Mouse (Mus musculus): ENCODE data around the gene Lrrc10b. TPM values are rescaled to one million over a fixed set of nuclear protein-coding genes. Genes with fewer than 3 reads are reported as not detected.

Gene Lrrc10b
- polyA plus RNA-seq, 1 experiment from 2014 or later = not detected

DNA sequence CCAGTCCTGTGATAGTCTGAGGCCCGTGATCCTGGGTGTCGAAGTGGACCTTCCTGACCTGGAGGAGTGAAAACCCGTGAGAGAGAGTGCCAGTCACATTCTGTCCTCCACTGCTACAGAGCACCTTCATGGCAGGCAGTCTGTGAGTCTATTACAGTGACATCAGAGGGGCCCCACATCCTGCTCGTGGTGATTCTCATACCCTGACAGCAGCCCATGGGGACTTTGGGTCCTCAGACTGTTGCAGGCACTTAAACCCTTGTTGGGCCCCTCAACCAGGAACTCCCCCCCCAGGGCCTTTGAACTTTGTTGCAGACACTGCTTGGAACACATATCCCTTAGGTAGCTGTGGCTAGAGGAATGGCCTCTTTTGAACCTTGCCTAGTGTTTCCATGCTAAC, 22.3 kb upstream of the Lrrc10b start:
- Histone ChIP-seq H3K4me1 (replicated peaks; ENCODE audit: control insufficient read depth, insufficient read depth, low read length) (no peaks in the 10 kb centered on the region), H3K9ac (ENCODE audit: low read depth, low read length) (no peak overlapping the region), H3K4me2 (no peak overlapping the region), H3K4me3 (ENCODE audit: low read depth, low read length) (no peak overlapping the region), H3K36me3 (ENCODE audit: control insufficient read depth, insufficient read depth, low read length) (no peaks in the 10 kb centered on the region), H3K27me3 (replicated peaks; ENCODE audit: control insufficient read depth, insufficient read depth, low read length) (peaks cover 3% of the 10 kb centered on the region), H3K9me3 (ENCODE audit: control insufficient read depth, low read length) (no peaks in the 10 kb centered on the region), H3K27ac (ENCODE audit: low read depth, low read length) (no peak overlapping the region)
- 47% methylated on average over 4 of the region's 4 CpGs for WGBS
- ATAC-seq (replicated peaks; ENCODE audit: low FRiP score) = no peak
- no peak for DNase-seq (ENCODE audit: low spot score)

DNA sequence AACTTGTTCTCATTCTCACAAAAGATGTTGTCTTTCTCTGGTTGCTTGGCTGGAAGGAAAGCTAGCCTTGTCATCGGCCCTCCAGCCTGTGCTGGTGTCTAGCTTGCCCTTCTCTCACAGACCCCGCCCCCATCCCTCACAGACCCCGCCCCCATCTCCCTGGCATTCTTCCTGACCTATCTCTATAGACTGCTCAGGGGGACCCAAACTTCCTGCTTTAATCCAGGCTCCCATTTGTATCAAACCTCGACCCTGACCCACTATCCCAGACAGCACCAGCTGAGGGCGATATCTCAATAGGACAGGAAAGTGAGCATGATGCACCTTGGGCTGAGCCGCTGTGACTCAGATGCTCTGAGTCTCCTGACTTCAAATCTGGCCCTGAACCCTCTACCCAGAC, 16.5 kb upstream of the Lrrc10b start:
- no peak overlapping the region for H3K9ac ChIP-seq (ENCODE audit: low read depth, low read length)
- H3K4me2 ChIP-seq = no peak overlapping the region
- 16% methylated on average over 6 of the region's 6 CpGs for WGBS
- no peak overlapping the region for H3K27ac ChIP-seq (ENCODE audit: low read depth, low read length)
- no peak for DNase-seq (ENCODE audit: low spot score)
- no peak overlapping the region for H3K4me3 ChIP-seq (ENCODE audit: low read depth, low read length)
- H3K36me3 ChIP-seq (ENCODE audit: control insufficient read depth, insufficient read depth, low read length) = no peaks in the 10 kb centered on the region
- no peaks in the 10 kb centered on the region for H3K4me1 ChIP-seq (replicated peaks; ENCODE audit: control insufficient read depth, insufficient read depth, low read length)
- no peaks in the 10 kb centered on the region for H3K9me3 ChIP-seq (ENCODE audit: control insufficient read depth, low read length)
- no peaks in the 10 kb centered on the region; the same call in 1 of the 2 replicates for H3K27me3 ChIP-seq (replicated peaks; ENCODE audit: control insufficient read depth, insufficient read depth, low read length)
- ATAC-seq (replicated peaks; ENCODE audit: low FRiP score) = no peak

DNA sequence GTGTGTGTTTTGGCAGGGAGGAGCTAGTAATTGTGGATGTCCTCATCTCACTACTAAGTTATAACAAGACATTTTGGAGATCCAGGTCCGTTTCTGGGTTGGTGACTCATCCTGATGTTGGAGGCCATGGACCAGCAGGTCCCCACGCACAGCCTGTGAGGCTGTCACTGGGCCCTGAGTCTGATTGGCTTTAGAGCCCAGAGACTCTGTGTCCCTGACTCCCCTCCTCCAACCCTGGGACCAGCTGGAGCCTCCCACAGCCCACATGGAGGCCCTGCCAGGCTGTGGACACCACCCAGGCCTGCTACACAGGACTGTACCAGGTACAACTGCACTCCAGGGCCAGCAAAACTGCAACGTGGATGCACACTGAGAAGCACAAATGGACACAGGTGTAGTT, 15.7 kb upstream of the Lrrc10b start:
- Histone ChIP-seq H3K4me1 (replicated peaks; ENCODE audit: control insufficient read depth, insufficient read depth, low read length) (no peaks in the 10 kb centered on the region), H3K9ac (ENCODE audit: low read depth, low read length) (no peak overlapping the region), H3K4me3 (ENCODE audit: low read depth, low read length) (no peak overlapping the region), H3K27ac (ENCODE audit: low read depth, low read length) (no peak overlapping the region), H3K36me3 (ENCODE audit: control insufficient read depth, insufficient read depth, low read length) (no peaks in the 10 kb centered on the region), H3K9me3 (ENCODE audit: control insufficient read depth, low read length) (no peaks in the 10 kb centered on the region), H3K27me3 (replicated peaks; ENCODE audit: control insufficient read depth, insufficient read depth, low read length) (no peaks in the 10 kb centered on the region; the same call in 1 of the 2 replicates), H3K4me2 (no peak overlapping the region)
- no peak for ATAC-seq (replicated peaks; ENCODE audit: low FRiP score)
- WGBS = 70% methylated on average over 3 of the region's 3 CpGs
- no peak for DNase-seq (ENCODE audit: low spot score)

DNA sequence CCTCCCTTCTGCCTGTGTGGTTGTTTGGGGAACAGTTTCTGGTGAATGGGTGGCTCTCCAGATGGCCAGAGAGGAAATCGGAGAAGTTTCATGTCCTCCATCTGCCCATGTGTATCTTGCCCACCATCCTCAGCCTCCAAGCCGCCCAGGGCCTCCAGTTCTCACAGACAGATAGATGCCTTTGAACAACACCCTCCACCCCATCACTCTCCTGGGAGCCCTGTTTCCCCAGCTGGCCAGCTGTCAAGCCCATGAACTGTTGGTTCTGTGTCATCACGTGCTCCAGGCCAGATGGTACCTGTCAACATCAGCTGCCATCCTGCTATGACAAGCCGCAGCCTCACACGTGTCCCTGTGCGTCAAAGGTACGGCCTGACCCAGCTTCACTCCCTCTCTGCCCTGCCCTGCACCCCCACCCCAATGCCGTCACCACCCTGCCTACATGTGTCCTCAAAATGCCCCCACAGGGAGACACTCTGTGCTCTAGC, 11.9 kb upstream of the Lrrc10b start:
- DNase-seq (ENCODE audit: low spot score) = no peak
- H3K4me2 ChIP-seq = no peak overlapping the region
- no peak overlapping the region for H3K27ac ChIP-seq (ENCODE audit: low read depth, low read length)
- H3K9ac ChIP-seq (ENCODE audit: low read depth, low read length) = no peak overlapping the region
- no peak overlapping the region for H3K4me3 ChIP-seq (ENCODE audit: low read depth, low read length)
- H3K36me3 ChIP-seq (ENCODE audit: control insufficient read depth, insufficient read depth, low read length) = no peaks in the 10 kb centered on the region
- no peaks in the 10 kb centered on the region for H3K4me1 ChIP-seq (replicated peaks; ENCODE audit: control insufficient read depth, insufficient read depth, low read length)
- no peaks in the 10 kb centered on the region for H3K9me3 ChIP-seq (ENCODE audit: control insufficient read depth, low read length)
- WGBS = 57% methylated on average over 8 of the region's 8 CpGs
- H3K27me3 ChIP-seq (replicated peaks; ENCODE audit: control insufficient read depth, insufficient read depth, low read length) = no peaks in the 10 kb centered on the region; the same call in 1 of the 2 replicates
- no peak for ATAC-seq (replicated peaks; ENCODE audit: low FRiP score)

DNA sequence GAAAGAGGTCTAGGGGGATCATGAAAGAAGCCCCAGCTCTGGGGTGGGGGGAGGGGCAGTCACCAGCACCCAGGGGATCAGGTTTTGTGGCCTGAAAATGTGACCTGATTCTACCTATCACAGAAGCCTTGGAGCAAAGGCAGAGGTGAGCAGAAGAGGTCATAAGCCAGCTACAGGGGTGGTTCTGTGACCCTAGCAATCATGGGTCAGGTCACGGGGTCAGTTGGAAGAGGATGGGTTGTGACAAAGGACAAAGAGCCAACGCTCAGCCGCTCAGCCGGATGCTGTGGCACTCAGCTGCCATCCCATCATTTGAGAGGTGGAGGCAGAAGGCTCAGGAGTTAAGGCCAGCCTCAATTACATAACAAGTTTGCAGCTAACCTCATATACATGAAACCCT, 7.2 kb upstream of the Lrrc10b start:
- H3K36me3 ChIP-seq (ENCODE audit: control insufficient read depth, insufficient read depth, low read length) = no peaks in the 10 kb centered on the region
- no peak overlapping the region for H3K4me3 ChIP-seq (ENCODE audit: low read depth, low read length)
- peaks cover 36% of the 10 kb centered on the region for H3K27me3 ChIP-seq (replicated peaks; ENCODE audit: control insufficient read depth, insufficient read depth, low read length)
- H3K27ac ChIP-seq (ENCODE audit: low read depth, low read length) = no peak overlapping the region
- H3K4me2 ChIP-seq = no peak overlapping the region
- no peak overlapping the region for H3K9ac ChIP-seq (ENCODE audit: low read depth, low read length)
- H3K9me3 ChIP-seq (ENCODE audit: control insufficient read depth, low read length) = no peaks in the 10 kb centered on the region
- no peaks in the 10 kb centered on the region for H3K4me1 ChIP-seq (replicated peaks; ENCODE audit: control insufficient read depth, insufficient read depth, low read length)
- ATAC-seq (replicated peaks; ENCODE audit: low FRiP score) (no peak), DNase-seq (ENCODE audit: low spot score) (no peak)
- WGBS = 42% methylated on average over 4 of the region's 4 CpGs

DNA sequence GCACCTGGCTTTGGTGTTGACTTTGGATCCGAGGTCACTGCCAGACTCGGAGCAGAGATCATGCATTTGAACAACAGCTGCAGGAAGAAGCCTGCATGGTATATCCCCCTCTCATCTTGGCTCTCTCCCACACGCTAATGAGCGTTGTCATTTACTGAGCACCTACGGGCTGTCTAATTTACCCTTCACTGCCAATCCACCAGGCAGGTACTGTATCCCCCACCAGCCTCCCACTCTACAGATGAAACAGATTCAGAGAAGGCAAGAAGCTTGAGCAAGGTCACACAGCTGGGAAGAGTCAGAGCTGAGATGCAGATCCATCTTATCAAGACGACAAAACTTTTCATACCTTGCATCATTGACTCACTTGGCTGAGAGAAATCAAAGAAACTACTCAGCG, 4.3 kb upstream of the Lrrc10b start:
- Histone ChIP-seq H3K9ac (ENCODE audit: low read depth, low read length) (no peak overlapping the region), H3K9me3 (ENCODE audit: control insufficient read depth, low read length) (no peaks in the 10 kb centered on the region), H3K4me1 (replicated peaks; ENCODE audit: control insufficient read depth, insufficient read depth, low read length) (no peaks in the 10 kb centered on the region; the same call in 1 of the 2 replicates), H3K27me3 (replicated peaks; ENCODE audit: control insufficient read depth, insufficient read depth, low read length) (peaks cover 64% of the 10 kb centered on the region), H3K4me3 (ENCODE audit: low read depth, low read length) (no peak overlapping the region), H3K36me3 (ENCODE audit: control insufficient read depth, insufficient read depth, low read length) (no peaks in the 10 kb centered on the region), H3K4me2 (no peak overlapping the region), H3K27ac (ENCODE audit: low read depth, low read length) (no peak overlapping the region)
- DNase-seq (ENCODE audit: low spot score) (no peak), ATAC-seq (replicated peaks; ENCODE audit: low FRiP score) (no peak)
- whole genome bisulfite sequencing = 46% methylated on average over 7 of the region's 7 CpGs

DNA sequence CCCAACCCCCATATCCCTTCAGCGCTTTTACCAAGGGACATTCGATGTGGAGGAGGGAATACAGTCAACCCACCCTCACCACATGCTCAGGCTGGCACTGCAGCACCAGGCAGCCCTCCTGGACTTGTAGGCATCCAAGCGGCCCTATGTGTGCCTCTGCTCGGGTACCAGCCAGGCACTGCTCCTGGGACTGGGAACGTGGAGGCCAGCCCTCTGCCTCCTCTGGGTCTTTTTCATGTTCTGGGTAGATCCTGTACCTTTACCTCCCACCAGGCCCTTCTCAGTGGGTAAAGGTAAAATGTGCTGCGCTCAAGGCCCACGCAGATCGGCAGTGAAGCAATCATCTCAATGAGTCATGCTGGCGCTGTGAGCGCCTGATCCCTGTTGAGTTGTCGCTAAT, 2.6 kb upstream of the Lrrc10b start:
- DNase-seq (ENCODE audit: low spot score) (no peak), ATAC-seq (replicated peaks; ENCODE audit: low FRiP score) (no peak)
- no peaks in the 10 kb centered on the region for H3K36me3 ChIP-seq (ENCODE audit: control insufficient read depth, insufficient read depth, low read length)
- no peak overlapping the region for H3K9ac ChIP-seq (ENCODE audit: low read depth, low read length)
- H3K4me1 ChIP-seq (replicated peaks; ENCODE audit: control insufficient read depth, insufficient read depth, low read length) = peaks cover 2% of the 10 kb centered on the region
- 40% methylated on average over 11 of the region's 11 CpGs for WGBS
- no peaks in the 10 kb centered on the region for H3K9me3 ChIP-seq (ENCODE audit: control insufficient read depth, low read length)
- no peak overlapping the region for H3K4me3 ChIP-seq (ENCODE audit: low read depth, low read length)
- no peak overlapping the region for H3K4me2 ChIP-seq
- no peak overlapping the region for H3K27ac ChIP-seq (ENCODE audit: low read depth, low read length)
- H3K27me3 ChIP-seq (replicated peaks; ENCODE audit: control insufficient read depth, insufficient read depth, low read length) = peaks cover 81% of the 10 kb centered on the region

DNA sequence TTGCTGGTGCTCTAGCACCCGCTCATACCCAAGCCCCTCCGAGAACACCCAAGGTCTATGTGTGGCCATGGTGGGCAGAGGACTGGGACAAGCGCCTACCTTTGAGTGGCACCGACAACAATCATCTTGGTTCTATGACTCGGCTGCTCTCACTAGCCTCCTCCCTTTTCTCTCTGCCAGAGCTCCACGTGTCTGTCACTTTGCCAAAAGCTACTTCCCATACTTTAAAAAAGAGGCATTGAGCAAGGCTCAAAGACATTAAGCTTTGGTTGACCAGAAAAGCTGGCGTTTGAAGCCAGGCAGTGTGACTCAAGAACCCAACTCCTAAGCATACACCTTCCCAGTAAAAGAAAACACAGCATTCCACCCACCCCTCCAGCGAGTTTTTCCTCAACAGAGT, 823 bp upstream of the Lrrc10b start:
- 31% methylated on average over 8 of the region's 8 CpGs for WGBS
- DNase-seq (ENCODE audit: low spot score) (no peak), ATAC-seq (replicated peaks; ENCODE audit: low FRiP score) (no peak)
- peaks cover 2% of the 10 kb centered on the region for H3K4me1 ChIP-seq (replicated peaks; ENCODE audit: control insufficient read depth, insufficient read depth, low read length)
- H3K27ac ChIP-seq (ENCODE audit: low read depth, low read length) = no peak overlapping the region
- H3K9ac ChIP-seq (ENCODE audit: low read depth, low read length) = no peak overlapping the region
- H3K4me3 ChIP-seq (ENCODE audit: low read depth, low read length) = no peak overlapping the region
- H3K36me3 ChIP-seq (ENCODE audit: control insufficient read depth, insufficient read depth, low read length) = no peaks in the 10 kb centered on the region
- no peaks in the 10 kb centered on the region for H3K9me3 ChIP-seq (ENCODE audit: control insufficient read depth, low read length)
- peaks cover 86% of the 10 kb centered on the region for H3K27me3 ChIP-seq (replicated peaks; ENCODE audit: control insufficient read depth, insufficient read depth, low read length)
- H3K4me2 ChIP-seq = peak overlapping the region; percentile 62

DNA sequence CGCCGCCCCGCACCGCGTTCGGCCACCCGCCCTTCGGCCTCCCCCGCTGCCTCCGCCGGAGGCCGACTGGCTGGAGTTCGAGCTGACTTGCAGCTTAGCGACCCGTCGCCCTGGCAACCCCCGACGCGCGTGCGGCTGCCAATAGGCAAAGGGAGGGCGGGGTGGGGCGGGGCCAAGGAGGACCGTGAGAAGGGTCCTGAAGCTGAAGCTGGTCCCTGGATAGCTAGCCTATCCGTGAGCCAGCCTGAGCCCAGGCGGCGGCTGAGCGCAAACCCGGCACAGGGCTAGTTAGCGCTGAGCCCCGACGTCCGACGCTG, 169 bp upstream of the Lrrc10b start:
- peaks cover 2% of the 10 kb centered on the region for H3K4me1 ChIP-seq (replicated peaks; ENCODE audit: control insufficient read depth, insufficient read depth, low read length)
- no peaks in the 10 kb centered on the region for H3K36me3 ChIP-seq (ENCODE audit: control insufficient read depth, insufficient read depth, low read length)
- no peak overlapping the region for H3K9ac ChIP-seq (ENCODE audit: low read depth, low read length)
- DNase-seq (ENCODE audit: low spot score) = peak; percentile 73
- H3K4me3 ChIP-seq (ENCODE audit: low read depth, low read length) = peak overlapping the region; percentile 44
- H3K4me2 ChIP-seq = peak overlapping the region; percentile 62
- peaks cover 86% of the 10 kb centered on the region for H3K27me3 ChIP-seq (replicated peaks; ENCODE audit: control insufficient read depth, insufficient read depth, low read length)
- no peaks in the 10 kb centered on the region for H3K9me3 ChIP-seq (ENCODE audit: control insufficient read depth, low read length)
- 1% methylated on average over 33 of the region's 34 CpGs for WGBS
- peak; percentile 78 for ATAC-seq (replicated peaks; ENCODE audit: low FRiP score)
- no peak overlapping the region for H3K27ac ChIP-seq (ENCODE audit: low read depth, low read length)
